Comparison of ENCODE assay signal across 8 mouse cellular contexts in genomic region chr12:103143798-103144565, GRCm38 (mm10).
DNase-seq lines count a peak whose midpoint lies in the region; ATAC-seq and TF ChIP-seq lines count a peak whose summit lies in the region.
"Had no signal": no experiment of that assay in that cellular context is flagged by ENCODE, and none has a peak within 500 bp of the region (broad histone marks: within the 10 kb centered on the region; RNA-seq: fewer than 3 reads in every experiment).

No protein-coding gene starts in this region.

- H3K4me2 ChIP-seq in kidney, postnatal 0 days (ENCODE audit: low read length), result no peak overlapping the region
- H3K4me2 ChIP-seq: heart, embryonic 15.5 days had no signal

- WGBS in kidney, postnatal 0 days, result 28% methylated on average over 9 of the region's 9 CpGs

- H3K9me3 ChIP-seq in kidney, postnatal 0 days (replicated peaks; ENCODE audit: low read length), result no peaks in the 10 kb centered on the region
- H3K9me3 ChIP-seq: heart, embryonic 15.5 days had no signal

- H3K4me1 ChIP-seq in kidney, postnatal 0 days (replicated peaks; ENCODE audit: insufficient read depth, low read length), result no peaks in the 10 kb centered on the region

- 0 out of 2 replicates have a peak, but pooled peaks have one; percentile 17 for ATAC-seq in kidney, postnatal 0 days (replicated peaks; ENCODE audit: low FRiP score, low read depth)

- TF ChIP-seq CTCF in kidney, postnatal 0 days (IDR thresholded peaks at IDR 0.05; ENCODE audit: low read depth), result peak; percentile 92

- H3K9ac ChIP-seq in kidney, postnatal 0 days (ENCODE audit: low read depth, low read length), result no peak overlapping the region
- H3K9ac ChIP-seq: heart, embryonic 15.5 days had no signal

- intact Hi-C loops in gastrocnemius, postnatal 14 days (cut with DNase I; ENCODE audit: low total_unique reads), result loop anchor here (1.0 to 2.0 kb wide), 2 partner anchors 100 to 157 kb away; no protein-coding TSS in a partner anchor

- no peaks in the 10 kb centered on the region for H3K27me3 ChIP-seq in kidney, postnatal 0 days (ENCODE audit: insufficient read depth, low read length)

- H3K4me3 ChIP-seq in kidney, postnatal 0 days (replicated peaks; ENCODE audit: low read depth, low read length), result no peak overlapping the region
- H3K4me3 ChIP-seq: heart, embryonic 15.5 days had no signal

- H3K36me3 ChIP-seq in kidney, postnatal 0 days (ENCODE audit: insufficient read depth, low read length), result no peaks in the 10 kb centered on the region
- H3K36me3 ChIP-seq: heart, embryonic 15.5 days had no signal

- peak; percentile 60 for DNase-seq in CD4-positive helper T cell, adult 2 months (ENCODE audit: low read depth, low spot score)
- peak; percentile 61 for DNase-seq in NIH3T3 (ENCODE audit: low read depth)
- peak; percentile 66 to 79 for DNase-seq in cerebellum, postnatal 14 days
- DNase-seq in gastrocnemius, postnatal 14 days, result peak; percentile 60
- DNase-seq in kidney, postnatal 0 days (ENCODE audit: low spot score), result peak; percentile 76
- peak; percentile 44 for DNase-seq in lung, postnatal 25 days (ENCODE audit: low spot score)
- peak; percentile 48 for DNase-seq in ovary, postnatal 36 days (ENCODE audit: low spot score)

- no peak overlapping the region for H3K27ac ChIP-seq in kidney, postnatal 0 days
- H3K27ac ChIP-seq: heart, embryonic 15.5 days had no signal
